Mouse (Mus musculus) midbrain, embryonic 15.5 days (tissue): ENCODE measurements around the gene Copb1. TPM values are rescaled to one million over a fixed set of nuclear protein-coding genes. Genes with fewer than 3 reads are reported as not detected.

Source experiments
- ATAC-seq: fragments of 200-750 bp; cut with Nextera tagmentation; replicated peaks from 2 replicates; pipeline ENCODE4 v1.8.0; 2017; ENCODE audit warnings: moderate TSS enrichment
- H3K27ac ChIP-seq: fragments of 300-500 bp; sonication (generic); 2 replicates; pipeline ENCODE4 v1.5.1; 2015; ENCODE audit warnings: mild to moderate bottlenecking, inconsistent platforms
- H3K27me3 ChIP-seq: fragments of 300-500 bp; sonication (generic); replicated peaks from 2 replicates; pipeline ENCODE4 v1.6.1; 2015; ENCODE audit warnings: inconsistent platforms
- H3K36me3 ChIP-seq: fragments of 300-500 bp; sonication (generic); replicated peaks from 2 replicates; pipeline ENCODE4 v1.6.1; 2015; ENCODE audit warnings: inconsistent platforms
- H3K4me1 ChIP-seq: fragments of 300-500 bp; sonication (generic); 2 replicates; pipeline ENCODE4 v1.6.1; 2015; ENCODE audit warnings: inconsistent platforms
- H3K4me2 ChIP-seq: fragments of 300-500 bp; sonication (generic); 2 replicates; pipeline ENCODE4 v1.6.1; 2015; ENCODE audit warnings: inconsistent platforms, mild to moderate bottlenecking, moderate library complexity
- H3K4me3 ChIP-seq: fragments of 300-500 bp; sonication (generic); 2 replicates; pipeline ENCODE4 v1.5.1; 2015; ENCODE audit warnings: mild to moderate bottlenecking, inconsistent platforms
- H3K9ac ChIP-seq: fragments of 300-500 bp; sonication (generic); 2 replicates; pipeline ENCODE4 v1.6.1; 2015; ENCODE audit warnings: mild to moderate bottlenecking, inconsistent platforms
- H3K9me3 ChIP-seq: fragments of 300-500 bp; sonication (generic); 2 replicates; pipeline ENCODE4 v1.6.1; 2016; ENCODE audit warnings: inconsistent platforms
- WGBS: fragments of 180-500 bp; shearing (Covaris S2); methylation state at CpG from one replicate; pipeline ENCODE4 v1.1.7; 2015; ENCODE audit warnings: mixed read lengths; 5-methylcytosine and 5-hydroxymethylcytosine counted together
- polyA plus RNA-seq: library from polyadenylated mRNA; unstranded; fragments of >200 nt; fragmentation: Nextera tagmentation; extraction: Ambion mirVana; gene quantifications from 2 replicates; pipeline ENCODE4 v1.2.1, GENCODE M21; 2015

Copb1 gene
- polyA plus RNA-seq, 1 experiment from 2014 or later, result 86.1 TPM

DNA sequence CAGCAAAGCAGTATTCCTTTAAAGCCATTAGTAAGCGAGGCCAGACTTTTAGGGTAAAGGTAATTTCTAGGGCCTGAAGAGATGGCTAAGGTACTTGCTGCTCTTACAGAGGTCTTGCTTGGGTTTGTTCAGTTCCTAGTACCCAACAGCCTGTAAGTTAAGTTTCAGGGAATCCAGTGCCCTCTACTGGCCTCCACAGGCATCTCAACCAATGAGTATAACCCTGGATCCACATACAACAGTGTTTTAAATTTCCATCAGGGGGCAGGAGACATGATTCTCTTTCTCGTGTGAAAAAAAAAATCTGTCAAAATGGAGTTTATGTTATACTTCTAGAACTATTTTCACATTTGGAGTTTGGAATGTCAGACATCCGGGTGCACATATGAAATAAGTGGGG lies 27.2 kb upstream of the Copb1 start:
- no peak for ATAC-seq
- 56% methylated on average over 3 of the region's 3 CpGs for WGBS
- Histone ChIP-seq H3K4me2 (no peak overlapping the region), H3K36me3 (no peaks in the 10 kb centered on the region), H3K9ac (no peak overlapping the region), H3K4me3 (no peak overlapping the region), H3K4me1 (0 out of 2 replicates have a peak, but pooled peaks cover 3% of the 10 kb centered on the region), H3K27me3 (no peaks in the 10 kb centered on the region), H3K27ac (no peak overlapping the region), H3K9me3 (no peaks in the 10 kb centered on the region)

DNA sequence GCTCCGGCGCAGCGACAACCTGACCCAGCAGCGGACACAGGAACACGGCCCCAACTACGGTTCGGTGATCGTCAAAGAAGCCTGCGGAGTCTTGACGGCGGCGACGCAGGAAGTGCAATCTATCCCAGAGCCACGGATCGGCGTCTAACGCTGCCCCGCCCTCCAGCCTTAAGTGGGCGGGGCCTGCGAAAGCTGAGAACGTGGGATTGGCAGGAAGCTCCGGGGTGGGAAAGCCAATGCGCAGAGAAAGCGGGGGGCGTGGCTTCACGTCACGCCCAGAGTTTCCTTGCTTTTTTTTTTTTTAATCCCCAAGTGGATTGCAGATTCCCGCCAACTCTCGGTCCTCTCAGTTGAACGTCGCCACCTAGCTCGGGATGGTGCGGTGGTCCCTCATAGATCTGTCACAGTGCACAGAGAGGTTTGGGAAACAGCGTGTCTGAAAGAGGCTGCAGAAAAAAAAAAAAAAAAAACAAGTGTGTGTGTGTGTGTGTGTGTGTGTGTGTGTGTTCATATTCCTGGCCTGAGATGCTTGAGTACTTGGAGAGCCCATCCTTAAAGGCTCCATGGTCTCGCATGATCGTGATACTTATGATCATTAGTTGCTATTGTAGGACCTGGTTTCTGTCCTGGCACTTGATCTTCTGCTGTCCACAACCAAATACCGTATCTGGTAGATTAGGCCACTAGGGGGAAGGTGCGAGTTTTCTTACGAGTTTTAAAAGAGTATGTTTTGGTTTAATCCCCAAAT lies 21.7 kb upstream of the Copb1 start, which contains the start of gene Psma1:
Gene Psma1, minus strand, starts transcription at position 114 of the 748 bp plus-strand sequence.
- peak; percentile 94 for ATAC-seq
- under 1% methylated on average over 39 of the region's 39 CpGs for WGBS
- H3K4me1 ChIP-seq, result peaks cover 15% of the 10 kb centered on the region
- H3K36me3 ChIP-seq, result peaks cover 15% of the 10 kb centered on the region
- H3K9ac ChIP-seq, result peak within 1 kb of the TSS; percentile 90
- peak within 1 kb of the TSS; percentile 84 for H3K27ac ChIP-seq
- peak within 1 kb of the TSS; percentile 67 for H3K4me2 ChIP-seq
- H3K9me3 ChIP-seq, result no peaks in the 10 kb centered on the region
- peak within 1 kb of the TSS; percentile 81 for H3K4me3 ChIP-seq
- H3K27me3 ChIP-seq, result no peaks in the 10 kb centered on the region

DNA sequence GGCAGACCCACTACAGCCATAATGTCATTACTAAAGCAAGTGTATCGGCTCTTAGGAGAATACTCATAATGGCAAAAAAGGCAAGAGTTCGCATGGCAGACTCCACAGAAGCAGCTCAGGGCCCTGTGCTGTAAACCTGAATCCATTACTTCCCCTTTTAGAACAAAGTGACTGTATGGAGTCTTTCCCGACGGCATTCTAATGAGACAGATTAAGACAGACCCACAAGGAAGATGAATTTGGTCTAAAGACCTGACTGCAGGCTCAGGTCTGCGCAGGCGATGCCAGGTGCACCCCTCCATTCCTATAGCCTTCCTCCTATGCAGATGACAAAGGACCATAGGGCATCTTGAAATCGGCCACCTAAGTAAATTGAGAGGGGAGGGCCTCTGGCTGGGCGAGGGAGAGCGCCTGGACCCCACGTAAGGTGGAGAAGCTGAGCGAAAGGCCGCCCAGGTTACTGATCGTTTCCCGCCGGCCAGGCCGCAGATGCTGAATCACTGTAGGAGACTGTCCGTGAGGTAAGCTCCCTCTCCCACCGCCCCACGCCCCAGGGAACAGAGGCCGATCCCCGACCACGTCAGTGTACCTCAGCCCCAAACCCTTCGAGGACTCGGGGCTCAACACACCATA lies 21.0 kb upstream of the Copb1 start:
- ATAC-seq, result peak; percentile 79
- Histone ChIP-seq H3K27me3 (no peaks in the 10 kb centered on the region), H3K4me2 (peak overlapping the region; percentile 57), H3K4me3 (peak overlapping the region; percentile 81), H3K9ac (peak overlapping the region; percentile 90), H3K9me3 (no peaks in the 10 kb centered on the region), H3K27ac (peak overlapping the region; percentile 84), H3K4me1 (peaks cover 15% of the 10 kb centered on the region), H3K36me3 (peaks cover 16% of the 10 kb centered on the region)
- 2% methylated on average over 24 of the region's 24 CpGs for WGBS

DNA sequence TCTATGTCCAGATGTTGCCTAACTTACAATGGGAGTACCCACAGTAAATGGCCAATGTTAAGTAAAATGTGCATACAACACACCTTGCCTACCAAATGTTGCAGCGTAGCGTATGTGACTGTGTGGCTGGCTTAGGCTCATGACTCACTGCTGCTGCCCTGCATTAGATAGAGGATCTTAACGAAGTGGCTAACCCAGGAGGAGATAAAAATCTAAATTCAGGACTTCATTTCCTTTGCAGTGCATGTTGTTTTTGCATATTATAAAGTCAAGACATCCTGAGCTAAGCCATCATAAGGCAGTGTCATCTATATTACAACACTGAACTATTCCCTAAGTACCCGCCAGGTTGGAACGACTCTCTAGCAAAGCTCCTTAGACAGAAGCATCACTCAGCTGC lies 13.9 kb upstream of the Copb1 start:
- H3K36me3 ChIP-seq, result peaks cover 61% of the 10 kb centered on the region

GRCm38 (mm10) chr7:114251684-114252083 lies 2.8 kb downstream of the Copb1 start:
- no peak overlapping the region for H3K4me2 ChIP-seq
- 95% methylated on average over 3 of the region's 3 CpGs for WGBS
- no peak for ATAC-seq

More for the DNA sequence above, 13.9 kb upstream of the Copb1 start:
- no peak overlapping the region for H3K4me2 ChIP-seq
- H3K9me3 ChIP-seq, result no peaks in the 10 kb centered on the region
- no peak for ATAC-seq
- no peaks in the 10 kb centered on the region for H3K4me1 ChIP-seq
- no peaks in the 10 kb centered on the region for H3K27me3 ChIP-seq
- no peak overlapping the region for H3K9ac ChIP-seq
- H3K4me3 ChIP-seq, result no peak overlapping the region
- WGBS, result 99% methylated on average over 5 of the region's 5 CpGs
- no peak overlapping the region for H3K27ac ChIP-seq

DNA sequence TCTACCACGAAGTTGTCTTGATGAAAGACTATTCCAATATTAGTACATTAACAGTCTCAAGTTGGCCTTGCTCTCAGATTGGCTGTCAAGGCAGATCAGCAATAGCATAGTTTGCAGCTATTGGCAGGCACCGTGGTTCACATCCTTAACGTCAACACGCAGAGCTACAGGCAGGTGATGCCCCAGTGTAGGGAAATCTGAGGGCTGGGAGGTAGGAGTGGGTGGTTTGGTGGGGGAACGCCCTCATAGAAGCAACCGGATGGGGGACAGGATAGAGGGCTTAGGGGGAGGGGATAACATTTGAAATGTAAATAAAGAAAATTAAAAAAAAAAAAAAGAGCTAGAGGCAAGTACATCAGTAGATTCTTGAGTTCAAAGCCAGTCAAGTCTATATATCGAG lies 20.5 kb downstream of the Copb1 start:
- no peak overlapping the region for H3K4me2 ChIP-seq
- no peaks in the 10 kb centered on the region for H3K9me3 ChIP-seq
- H3K36me3 ChIP-seq, result peaks cover 57% of the 10 kb centered on the region
- H3K4me3 ChIP-seq, result no peak overlapping the region
- no peak for ATAC-seq
- H3K27me3 ChIP-seq, result no peaks in the 10 kb centered on the region
- WGBS, result 93% methylated on average over 7 of the region's 7 CpGs
- H3K4me1 ChIP-seq, result no peaks in the 10 kb centered on the region
- H3K27ac ChIP-seq, result no peak overlapping the region
- no peak overlapping the region for H3K9ac ChIP-seq

More at GRCm38 (mm10) chr7:114251684-114252083, 2.8 kb downstream of the Copb1 start:
- Histone ChIP-seq H3K36me3 (peaks cover 39% of the 10 kb centered on the region), H3K4me3 (no peak overlapping the region), H3K9me3 (no peaks in the 10 kb centered on the region), H3K4me1 (peaks cover 10% of the 10 kb centered on the region), H3K9ac (no peak overlapping the region), H3K27ac (no peak overlapping the region), H3K27me3 (no peaks in the 10 kb centered on the region)

DNA sequence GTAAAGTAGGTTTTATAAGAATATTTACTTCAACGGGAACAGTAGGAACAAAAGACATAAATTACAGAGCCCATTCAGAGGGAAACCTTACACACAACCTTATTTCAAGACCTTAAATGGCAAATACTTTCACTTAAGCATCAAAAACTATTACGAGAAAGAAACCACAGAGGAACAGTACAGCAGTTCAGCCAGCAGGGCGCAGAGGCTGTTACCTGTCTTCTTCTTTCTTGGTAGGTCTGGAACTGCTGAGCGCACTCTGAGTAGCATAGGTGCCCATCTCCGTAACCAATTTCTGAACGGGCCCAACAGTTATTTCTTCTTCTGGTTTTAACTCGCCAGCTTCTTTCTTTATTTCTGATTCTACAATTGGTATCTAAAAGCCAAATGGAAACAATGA lies 21.5 kb downstream of the Copb1 start:
- Histone ChIP-seq H3K4me3 (no peak overlapping the region), H3K27ac (no peak overlapping the region), H3K4me2 (no peak overlapping the region), H3K4me1 (no peaks in the 10 kb centered on the region), H3K36me3 (peaks cover 60% of the 10 kb centered on the region), H3K9me3 (no peaks in the 10 kb centered on the region), H3K27me3 (no peaks in the 10 kb centered on the region), H3K9ac (no peak overlapping the region)
- no peak for ATAC-seq
- WGBS, result 98% methylated on average over 7 of the region's 7 CpGs

GRCm38 (mm10) chr7:114231857-114232256 lies 22.7 kb downstream of the Copb1 start:
- no peak overlapping the region for H3K4me3 ChIP-seq
- no peaks in the 10 kb centered on the region for H3K27me3 ChIP-seq
- peaks cover 55% of the 10 kb centered on the region for H3K36me3 ChIP-seq
- no peak overlapping the region for H3K4me2 ChIP-seq
- no peaks in the 10 kb centered on the region for H3K9me3 ChIP-seq
- WGBS, result 94% methylated on average over 3 of the region's 3 CpGs
- no peak overlapping the region for H3K9ac ChIP-seq
- no peaks in the 10 kb centered on the region for H3K4me1 ChIP-seq
- no peak overlapping the region for H3K27ac ChIP-seq
- no peak for ATAC-seq

- Histone ChIP-seq H3K4me3 (no peak overlapping the region), H3K4me2 (no peak overlapping the region), H3K9me3 (no peaks in the 10 kb centered on the region), H3K36me3 (peaks cover 44% of the 10 kb centered on the region), H3K27me3 (no peaks in the 10 kb centered on the region), H3K27ac (no peak overlapping the region), H3K4me1 (no peaks in the 10 kb centered on the region), H3K9ac (no peak overlapping the region)
- WGBS, result 93% methylated on average over 1 of the region's 1 CpGs
- ATAC-seq, result no peak
These were observed 28.0 kb downstream of the Copb1 start for GRCm38 (mm10) chr7:114226521-114226920.

- no peak for ATAC-seq
- no peaks in the 10 kb centered on the region for H3K9me3 ChIP-seq
- WGBS, result 95% methylated on average over 4 of the region's 4 CpGs
- H3K36me3 ChIP-seq, result peaks cover 44% of the 10 kb centered on the region
- H3K4me2 ChIP-seq, result no peak overlapping the region
- no peak overlapping the region for H3K4me3 ChIP-seq
- H3K27ac ChIP-seq, result no peak overlapping the region
- no peaks in the 10 kb centered on the region for H3K27me3 ChIP-seq
- no peaks in the 10 kb centered on the region for H3K4me1 ChIP-seq
- H3K9ac ChIP-seq, result no peak overlapping the region
These were observed 34.1 kb downstream of the Copb1 start for GRCm38 (mm10) chr7:114220433-114220832.

DNA sequence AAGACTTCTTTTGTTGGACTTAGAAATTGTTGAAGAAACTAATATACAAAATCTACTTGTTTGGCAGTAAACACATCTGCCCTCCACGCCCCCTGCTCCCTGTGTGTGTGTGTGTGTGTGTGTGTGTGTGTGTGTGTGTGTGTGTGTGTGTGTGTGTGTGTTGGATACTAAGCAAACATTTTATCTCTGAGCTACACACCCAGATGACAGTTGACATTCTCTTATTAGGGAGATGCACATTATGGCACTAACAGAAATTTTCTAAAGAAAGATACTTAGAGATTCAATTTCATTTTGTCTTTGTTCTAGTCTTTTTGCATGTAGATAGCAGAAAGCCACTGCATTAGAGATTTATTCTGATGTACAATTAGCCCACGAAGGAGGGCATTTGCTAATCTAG lies 37.6 kb downstream of the Copb1 start:
- ATAC-seq, result no peak
- Histone ChIP-seq H3K9ac (no peak overlapping the region), H3K9me3 (no peaks in the 10 kb centered on the region), H3K36me3 (peaks cover 51% of the 10 kb centered on the region), H3K4me2 (no peak overlapping the region), H3K27ac (no peak overlapping the region), H3K4me3 (no peak overlapping the region), H3K27me3 (no peaks in the 10 kb centered on the region), H3K4me1 (no peaks in the 10 kb centered on the region)
- 95% methylated on average over 2 of the region's 2 CpGs for WGBS

DNA sequence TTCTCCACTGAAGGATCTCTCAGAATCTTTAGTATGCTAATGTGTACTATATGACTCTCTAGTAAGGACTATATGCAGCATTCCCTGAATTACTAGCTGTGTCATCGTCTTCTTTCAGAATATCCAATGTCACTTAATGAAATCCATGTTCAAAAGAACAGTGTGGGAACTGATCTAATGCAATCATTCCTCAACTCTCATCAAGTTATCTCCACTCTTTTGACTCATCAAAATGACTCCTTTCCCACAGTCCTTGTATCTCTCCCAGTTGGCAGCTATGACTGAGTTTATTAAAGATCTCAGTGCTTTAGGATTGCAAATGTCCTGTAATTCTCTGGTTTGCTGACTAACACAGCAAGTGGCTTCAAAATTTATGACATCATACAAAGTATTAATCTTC lies 40.1 kb downstream of the Copb1 start:
- H3K36me3 ChIP-seq, result peaks cover 32% of the 10 kb centered on the region; the same call in 1 of the 2 replicates
- H3K9ac ChIP-seq, result no peak overlapping the region
- no peak for ATAC-seq
- H3K27me3 ChIP-seq, result no peaks in the 10 kb centered on the region
- no peak overlapping the region for H3K4me2 ChIP-seq
- 78% methylated on average over 1 of the region's 1 CpGs for WGBS
- no peak overlapping the region for H3K4me3 ChIP-seq
- H3K9me3 ChIP-seq, result no peaks in the 10 kb centered on the region
- no peaks in the 10 kb centered on the region for H3K4me1 ChIP-seq
- no peak overlapping the region for H3K27ac ChIP-seq

DNA sequence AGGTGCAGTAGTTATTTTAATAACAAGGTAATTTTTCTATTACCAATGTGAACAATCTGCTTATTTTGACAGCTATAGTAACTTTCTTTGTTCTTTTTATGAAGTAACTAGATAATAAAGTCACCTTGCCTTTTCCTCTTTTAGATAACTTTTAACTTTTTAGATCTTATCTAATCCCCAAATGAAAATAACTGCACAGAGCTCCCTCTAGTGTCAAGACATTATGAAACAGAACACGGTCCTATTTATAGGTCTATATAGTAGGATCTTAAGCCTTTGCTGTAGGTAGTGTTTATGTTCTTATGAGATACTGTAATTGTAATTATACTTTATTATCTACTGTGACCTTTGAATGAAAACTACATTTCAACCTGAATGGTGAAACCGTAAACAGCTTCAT lies 41.0 kb downstream of the Copb1 start:
- Histone ChIP-seq H3K36me3 (peaks cover 30% of the 10 kb centered on the region; the same call in 1 of the 2 replicates), H3K4me1 (no peaks in the 10 kb centered on the region), H3K4me2 (no peak overlapping the region), H3K4me3 (no peak overlapping the region), H3K9me3 (no peaks in the 10 kb centered on the region), H3K27ac (no peak overlapping the region), H3K9ac (no peak overlapping the region), H3K27me3 (no peaks in the 10 kb centered on the region)
- WGBS, result 70% methylated on average over 2 of the region's 2 CpGs
- no peak for ATAC-seq
